Mouse (Mus musculus) embryonic facial prominence, embryonic 12.5 days (tissue): ENCODE data around the gene Rem1. TPM values are rescaled to one million over a fixed set of nuclear protein-coding genes. Genes with fewer than 3 reads are reported as not detected.

ENCODE experiments used
- ATAC-seq: fragments of 200-750 bp; cut with Nextera tagmentation; 2 replicates; pipeline ENCODE4 v1.8.0; 2017; ENCODE audit not compliant: insufficient number of reproducible peaks, insufficient read depth, low FRiP score, low TSS enrichment
- H3K27ac ChIP-seq: fragments of 300-500 bp; sonication (generic); 2 replicates; pipeline ENCODE4 v1.5.1; 2016; ENCODE audit warnings: mild to moderate bottlenecking
- H3K27me3 ChIP-seq: fragments of 300-500 bp; sonication (generic); 2 replicates; pipeline ENCODE4 v1.6.1; 2016; ENCODE audit warnings: mild to moderate bottlenecking, moderate library complexity
- H3K36me3 ChIP-seq: fragments of 300-500 bp; sonication (generic); 2 replicates; pipeline ENCODE4 v1.6.1; 2016; ENCODE audit warnings: mild to moderate bottlenecking
- H3K4me1 ChIP-seq: fragments of 300-500 bp; sonication (generic); 2 replicates; pipeline ENCODE4 v1.6.1; 2016
- H3K4me2 ChIP-seq: fragments of 300-500 bp; sonication (generic); replicated peaks from 2 replicates; pipeline ENCODE4 v1.6.1; 2016; ENCODE audit warnings: mild to moderate bottlenecking, moderate library complexity
- H3K4me3 ChIP-seq: fragments of 300-500 bp; sonication (generic); 2 replicates; pipeline ENCODE4 v1.5.1; 2016; ENCODE audit warnings: mild to moderate bottlenecking
- H3K9ac ChIP-seq: fragments of 300-500 bp; sonication (generic); 2 replicates; pipeline ENCODE4 v1.6.1; 2016; ENCODE audit warnings: mild to moderate bottlenecking, moderate library complexity
- H3K9me3 ChIP-seq: fragments of 300-500 bp; sonication (generic); 2 replicates; pipeline ENCODE4 v1.6.1; 2016; ENCODE audit warnings: mild to moderate bottlenecking, moderate library complexity
- WGBS: fragments of 180-500 bp; shearing (Covaris S2); methylation state at CpG from one replicate; pipeline ENCODE4 v1.1.7; 2016; 5-methylcytosine and 5-hydroxymethylcytosine counted together
- polyA plus RNA-seq: library from polyadenylated mRNA; unstranded; fragments of >200 nt; fragmentation: Nextera tagmentation; extraction: Ambion mirVana; gene quantifications from 2 replicates; pipeline ENCODE4 v1.2.1, GENCODE M21; 2016

Rem1 gene
- polyA plus RNA-seq, 1 experiment from 2014 or later = 1.1 TPM

GRCm38 (mm10) chr2:152629904-152630303 lies 3.2 kb downstream of the Rem1 start:
- 88% methylated on average over 6 of the region's 6 CpGs for WGBS
- peaks cover 50% of the 10 kb centered on the region for H3K27me3 ChIP-seq
- H3K27ac ChIP-seq = no peak overlapping the region
- H3K9ac ChIP-seq = no peak overlapping the region
- H3K4me1 ChIP-seq = peaks cover 11% of the 10 kb centered on the region; the same call in 1 of the 2 replicates
- H3K9me3 ChIP-seq = no peaks in the 10 kb centered on the region
- ATAC-seq = no peak
- H3K36me3 ChIP-seq = no peaks in the 10 kb centered on the region
- H3K4me2 ChIP-seq = no peak overlapping the region
- H3K4me3 ChIP-seq = no peak overlapping the region

GRCm38 (mm10) chr2:152633334-152633733 lies 6.6 kb downstream of the Rem1 start:
- no peak for ATAC-seq
- Histone ChIP-seq H3K9ac (no peak overlapping the region), H3K27me3 (peaks cover 17% of the 10 kb centered on the region), H3K9me3 (no peaks in the 10 kb centered on the region), H3K4me3 (no peak overlapping the region), H3K27ac (no peak overlapping the region), H3K4me1 (no peaks in the 10 kb centered on the region), H3K4me2 (peak overlapping the region; percentile 7; the same call in 1 of the 2 replicates), H3K36me3 (no peaks in the 10 kb centered on the region)
- WGBS = 37% methylated on average over 17 of the region's 17 CpGs

- Histone ChIP-seq H3K4me3 (no peak overlapping the region), H3K4me1 (no peaks in the 10 kb centered on the region), H3K27ac (no peak overlapping the region), H3K36me3 (no peaks in the 10 kb centered on the region), H3K4me2 (no peak overlapping the region), H3K9ac (no peak overlapping the region), H3K9me3 (no peaks in the 10 kb centered on the region), H3K27me3 (peaks cover 7% of the 10 kb centered on the region; the same call in 1 of the 2 replicates)
- no peak for ATAC-seq
- 74% methylated on average over 29 of the region's 29 CpGs for WGBS
These were observed 7.6 kb downstream of the Rem1 start for GRCm38 (mm10) chr2:152634311-152634710.

GRCm38 (mm10) chr2:152636246-152637005 lies 9.7 kb downstream of the Rem1 start:
- no peak for ATAC-seq
- 76% methylated on average over 23 of the region's 23 CpGs for WGBS
- no peak overlapping the region for H3K4me3 ChIP-seq
- no peaks in the 10 kb centered on the region for H3K36me3 ChIP-seq
- H3K9me3 ChIP-seq = no peaks in the 10 kb centered on the region
- no peak overlapping the region for H3K27ac ChIP-seq
- H3K27me3 ChIP-seq = 0 out of 2 replicates have a peak, but pooled peaks cover 3% of the 10 kb centered on the region
- peaks cover 8% of the 10 kb centered on the region; the same call in 1 of the 2 replicates for H3K4me1 ChIP-seq
- H3K4me2 ChIP-seq = no peak overlapping the region
- no peak overlapping the region for H3K9ac ChIP-seq

GRCm38 (mm10) chr2:152637006-152637322 lies 10.2 kb downstream of the Rem1 start:
- Histone ChIP-seq H3K27me3 (0 out of 2 replicates have a peak, but pooled peaks cover 3% of the 10 kb centered on the region), H3K9me3 (no peaks in the 10 kb centered on the region), H3K4me1 (peaks cover 8% of the 10 kb centered on the region; the same call in 1 of the 2 replicates), H3K4me2 (no peak overlapping the region), H3K4me3 (no peak overlapping the region), H3K36me3 (no peaks in the 10 kb centered on the region), H3K9ac (no peak overlapping the region), H3K27ac (no peak overlapping the region)
- no peak for ATAC-seq
- WGBS = 87% methylated on average over 6 of the region's 6 CpGs

- H3K27ac ChIP-seq = no peak overlapping the region
- peaks cover 8% of the 10 kb centered on the region; the same call in 1 of the 2 replicates for H3K4me1 ChIP-seq
- H3K27me3 ChIP-seq = 0 out of 2 replicates have a peak, but pooled peaks cover 3% of the 10 kb centered on the region
- no peak overlapping the region for H3K4me2 ChIP-seq
- H3K36me3 ChIP-seq = no peaks in the 10 kb centered on the region
- H3K4me3 ChIP-seq = no peak overlapping the region
- no peak for ATAC-seq
- no peak overlapping the region for H3K9ac ChIP-seq
- H3K9me3 ChIP-seq = no peaks in the 10 kb centered on the region
- 85% methylated on average over 4 of the region's 4 CpGs for WGBS
These were observed 10.6 kb downstream of the Rem1 start for GRCm38 (mm10) chr2:152637381-152637780.

- no peak overlapping the region for H3K4me2 ChIP-seq
- H3K4me1 ChIP-seq = peaks cover 8% of the 10 kb centered on the region; the same call in 1 of the 2 replicates
- no peak overlapping the region for H3K9ac ChIP-seq
- H3K27me3 ChIP-seq = 0 out of 2 replicates have a peak, but pooled peaks cover 3% of the 10 kb centered on the region
- no peak overlapping the region for H3K4me3 ChIP-seq
- no peak overlapping the region for H3K27ac ChIP-seq
- H3K36me3 ChIP-seq = no peaks in the 10 kb centered on the region
- H3K9me3 ChIP-seq = no peaks in the 10 kb centered on the region
- ATAC-seq = no peak
- WGBS = 48% methylated on average over 6 of the region's 6 CpGs
These were observed 12.1 kb downstream of the Rem1 start for GRCm38 (mm10) chr2:152638865-152639264.

GRCm38 (mm10) chr2:152639406-152640113 lies 12.8 kb downstream of the Rem1 start:
- no peaks in the 10 kb centered on the region for H3K36me3 ChIP-seq
- H3K4me3 ChIP-seq = no peak overlapping the region
- WGBS = 18% methylated on average over 11 of the region's 11 CpGs
- no peak overlapping the region for H3K27ac ChIP-seq
- no peaks in the 10 kb centered on the region for H3K27me3 ChIP-seq
- peaks cover 8% of the 10 kb centered on the region; the same call in 1 of the 2 replicates for H3K4me1 ChIP-seq
- peak; percentile 47; the same call in 1 of the 2 replicates for ATAC-seq
- no peak overlapping the region for H3K9ac ChIP-seq
- H3K9me3 ChIP-seq = no peaks in the 10 kb centered on the region
- no peak overlapping the region for H3K4me2 ChIP-seq

- no peak overlapping the region for H3K9ac ChIP-seq
- no peak overlapping the region for H3K27ac ChIP-seq
- WGBS = 57% methylated on average over 10 of the region's 10 CpGs
- H3K27me3 ChIP-seq = no peaks in the 10 kb centered on the region
- H3K4me1 ChIP-seq = 0 out of 2 replicates have a peak, but pooled peaks cover 3% of the 10 kb centered on the region
- H3K4me3 ChIP-seq = no peak overlapping the region
- no peak overlapping the region for H3K4me2 ChIP-seq
- H3K9me3 ChIP-seq = no peaks in the 10 kb centered on the region
- ATAC-seq = no peak
- H3K36me3 ChIP-seq = no peaks in the 10 kb centered on the region
These were observed 26.3 kb downstream of the Rem1 start for GRCm38 (mm10) chr2:152652901-152653620.

- H3K4me2 ChIP-seq = no peak overlapping the region
- WGBS = 53% methylated on average over 14 of the region's 14 CpGs
- no peak overlapping the region for H3K27ac ChIP-seq
- 0 out of 2 replicates have a peak, but pooled peaks cover 3% of the 10 kb centered on the region for H3K4me1 ChIP-seq
- no peaks in the 10 kb centered on the region for H3K27me3 ChIP-seq
- ATAC-seq = no peak
- no peaks in the 10 kb centered on the region for H3K36me3 ChIP-seq
- H3K9me3 ChIP-seq = no peaks in the 10 kb centered on the region
- no peak overlapping the region for H3K4me3 ChIP-seq
- no peak overlapping the region for H3K9ac ChIP-seq
These were observed 27.3 kb downstream of the Rem1 start for GRCm38 (mm10) chr2:152653874-152654715.

- Histone ChIP-seq H3K9me3 (no peaks in the 10 kb centered on the region), H3K4me2 (no peak overlapping the region), H3K9ac (no peak overlapping the region), H3K27me3 (no peaks in the 10 kb centered on the region), H3K4me1 (0 out of 2 replicates have a peak, but pooled peaks cover 3% of the 10 kb centered on the region), H3K36me3 (no peaks in the 10 kb centered on the region), H3K27ac (no peak overlapping the region), H3K4me3 (no peak overlapping the region)
- ATAC-seq = no peak
- 61% methylated on average over 10 of the region's 10 CpGs for WGBS
These were observed 30.6 kb downstream of the Rem1 start for GRCm38 (mm10) chr2:152657398-152657797.
